Mouse (Mus musculus): Measurements from ENCODE around the gene Zswim8.

GRCm38 (mm10) chr14:20768581-20768980 lies 61.2 kb downstream of the Zswim8 start:
- no peak for TF ChIP-seq POLR2A (IDR thresholded peaks at IDR 0.05; ENCODE audit: low read depth, low read length)
- no peak for TF ChIP-seq CTCF (conservative IDR thresholded peaks at IDR 0.05; ENCODE audit: insufficient read depth, insufficient read length, low read depth, low read length)
